Mouse (Mus musculus) C2C12 (cell line): ENCODE measurements around the gene Dusp1. TPM values are rescaled to one million over a fixed set of nuclear protein-coding genes. Genes with fewer than 3 reads are reported as not detected.

Experiments
- H3K27me3 ChIP-seq: one replicate; pipeline ENCODE4 v1.6.1; 2011; ENCODE audit not compliant: control insufficient read depth, insufficient read depth, insufficient read length
- H3K36me3 ChIP-seq: one replicate; pipeline ENCODE4 v1.6.1; 2011; ENCODE audit not compliant: control insufficient read depth, insufficient read depth
- H3K4me3 ChIP-seq: one replicate; pipeline ENCODE4 v1.5.1; 2011; ENCODE audit warnings: mild to moderate bottlenecking, control low read depth; ENCODE audit not compliant: poor library complexity, insufficient read depth, severe bottlenecking
- H3K79me2 ChIP-seq: one replicate; pipeline ENCODE4 v1.6.1; 2011; ENCODE audit not compliant: control insufficient read depth, insufficient read depth
- H3K79me3 ChIP-seq: one replicate; pipeline ENCODE4 v1.6.1; 2011; ENCODE audit warnings: low read depth, control low read depth
- H3ac ChIP-seq: one replicate; pipeline ENCODE3; 2011; ENCODE audit warnings: low read depth; ENCODE audit not compliant: control insufficient read depth, insufficient read length
- CEBPB ChIP-seq: IDR thresholded peaks from one replicate; pipeline ENCODE4 v1.6.1; 2011; ENCODE audit warnings: low read depth, mild to moderate bottlenecking, control low read depth, moderate library complexity
- CTCF ChIP-seq: IDR thresholded peaks from one replicate; pipeline ENCODE4 v1.5.1; 2011; ENCODE audit not compliant: control insufficient read depth, insufficient read depth, insufficient read length
- FOSL1 ChIP-seq: IDR thresholded peaks from one replicate; pipeline ENCODE4 v1.8.0; 2011; ENCODE audit warnings: mild to moderate bottlenecking, low read length; ENCODE audit not compliant: poor library complexity, insufficient read depth, severe bottlenecking
- MAX ChIP-seq: IDR thresholded peaks from one replicate; pipeline ENCODE4 v1.6.1; 2011; ENCODE audit warnings: mild to moderate bottlenecking, control low read depth
- MYOD1 ChIP-seq: IDR thresholded peaks from one replicate; pipeline ENCODE4 v1.6.1; 2011; ENCODE audit warnings: low read depth; ENCODE audit not compliant: control insufficient read depth, insufficient read length
- MYOG ChIP-seq: IDR thresholded peaks from one replicate; pipeline ENCODE4 v1.6.1; 2011; ENCODE audit not compliant: control insufficient read depth, insufficient read length; ENCODE audit errors: extremely low read depth
- USF1 ChIP-seq: IDR thresholded peaks from one replicate; pipeline ENCODE4 v1.6.1; 2011; ENCODE audit warnings: low read depth, mild to moderate bottlenecking, control low read depth, moderate library complexity
- polyA plus RNA-seq: library from polyadenylated mRNA; unstranded; fragments of >200 nt; fragmentation: generic; extraction: Trizol; gene quantifications from one replicate; pipeline ENCODE4 v1.2.1, GENCODE M21; 2012; ENCODE audit warnings: missing spikeins

Gene Dusp1
- polyA plus RNA-seq, 1 experiment: 16.4 TPM

- H3ac ChIP-seq: peak overlapping the region; percentile 30
- H3K36me3 ChIP-seq: peaks cover 37% of the 10 kb centered on the region
These were observed 12.8 kb upstream of the Dusp1 start for GRCm38 (mm10) chr17:26574701-26575100.

DNA sequence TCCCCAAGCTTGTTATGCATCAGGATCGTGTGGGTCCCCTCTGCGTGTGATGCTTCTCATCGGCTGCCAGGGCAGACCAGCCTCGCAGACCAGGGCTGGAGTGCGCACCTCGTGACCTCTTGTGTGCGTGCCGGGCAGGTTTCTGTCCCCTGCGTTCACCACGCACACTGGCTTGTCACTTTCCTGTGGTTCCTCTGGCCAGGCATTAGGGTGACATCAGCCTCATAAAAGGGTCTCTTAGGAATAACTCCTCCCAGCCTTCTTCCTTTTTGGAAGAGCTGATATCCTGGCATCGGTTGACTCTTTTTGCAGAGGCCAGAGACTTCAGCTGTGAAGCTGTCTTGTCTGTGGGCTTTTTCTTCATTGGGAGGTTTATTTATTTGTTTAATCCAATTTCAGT, 12.2 kb upstream of the Dusp1 start:
- peaks cover 41% of the 10 kb centered on the region for H3K36me3 ChIP-seq
- H3ac ChIP-seq: no peak overlapping the region
- no peak overlapping the region for H3K4me3 ChIP-seq
- H3K79me2 ChIP-seq: peaks cover 100% of the 10 kb centered on the region
- TF ChIP-seq CTCF: no peak
- TF ChIP-seq CEBPB: no peak
- no peak for TF ChIP-seq MYOG
- TF ChIP-seq USF1: no peak
- TF ChIP-seq MAX: no peak
- TF ChIP-seq FOSL1: no peak
- no peak for TF ChIP-seq MYOD1
- peaks cover 70% of the 10 kb centered on the region for H3K79me3 ChIP-seq
- H3K27me3 ChIP-seq: no peaks in the 10 kb centered on the region

More at GRCm38 (mm10) chr17:26574701-26575100, 12.8 kb upstream of the Dusp1 start:
- TF ChIP-seq MYOG (no peak), MYOD1 (no peak), CTCF (no peak), FOSL1 (no peak), MAX (no peak)
- no peak overlapping the region for H3K4me3 ChIP-seq
- H3K79me3 ChIP-seq: peaks cover 66% of the 10 kb centered on the region
- no peaks in the 10 kb centered on the region for H3K27me3 ChIP-seq
- H3K79me2 ChIP-seq: peaks cover 100% of the 10 kb centered on the region

DNA sequence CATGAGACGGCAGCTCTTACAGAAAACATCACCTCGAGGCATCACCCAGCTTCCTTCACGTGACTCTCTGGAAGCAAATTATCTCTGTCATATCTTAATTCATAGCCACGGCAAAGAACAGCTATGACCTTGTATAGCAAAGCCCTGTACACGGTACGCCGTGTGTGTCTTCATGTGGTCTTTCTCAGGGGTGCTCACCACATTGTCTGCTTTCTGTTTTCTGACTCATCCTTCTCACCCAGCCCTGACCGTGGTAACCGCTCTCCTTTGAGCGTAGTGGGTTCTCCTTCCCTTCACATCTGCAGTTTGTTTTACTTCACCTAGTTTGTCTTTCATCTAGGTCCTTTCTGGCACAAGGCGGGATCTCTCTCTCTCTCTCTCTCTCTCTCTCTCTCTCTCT, 10.3 kb upstream of the Dusp1 start:
- H3K79me2 ChIP-seq: peaks cover 100% of the 10 kb centered on the region
- no peak for TF ChIP-seq USF1
- no peak for TF ChIP-seq CEBPB
- TF ChIP-seq MYOG: no peak
- no peak for TF ChIP-seq MYOD1
- H3ac ChIP-seq: no peak overlapping the region
- peaks cover 45% of the 10 kb centered on the region for H3K36me3 ChIP-seq
- H3K4me3 ChIP-seq: no peak overlapping the region
- H3K79me3 ChIP-seq: peaks cover 73% of the 10 kb centered on the region
- H3K27me3 ChIP-seq: no peaks in the 10 kb centered on the region

- peaks cover 73% of the 10 kb centered on the region for H3K79me3 ChIP-seq
- no peaks in the 10 kb centered on the region for H3K27me3 ChIP-seq
- peaks cover 100% of the 10 kb centered on the region for H3K79me2 ChIP-seq
- H3ac ChIP-seq: no peak overlapping the region
- peaks cover 45% of the 10 kb centered on the region for H3K36me3 ChIP-seq
- no peak overlapping the region for H3K4me3 ChIP-seq
- TF ChIP-seq CEBPB (peak; percentile 56), USF1 (no peak)
These were observed 9.4 kb upstream of the Dusp1 start for GRCm38 (mm10) chr17:26571377-26571776.

- H3ac ChIP-seq: no peak overlapping the region
- no peaks in the 10 kb centered on the region for H3K27me3 ChIP-seq
- TF ChIP-seq FOSL1: no peak
- no peak for TF ChIP-seq MAX
- TF ChIP-seq USF1: no peak
- TF ChIP-seq MYOD1: no peak
- TF ChIP-seq MYOG: no peak
- TF ChIP-seq CEBPB: no peak
- TF ChIP-seq CTCF: no peak
- H3K79me3 ChIP-seq: peaks cover 73% of the 10 kb centered on the region
- peaks cover 46% of the 10 kb centered on the region for H3K36me3 ChIP-seq
- peaks cover 100% of the 10 kb centered on the region for H3K79me2 ChIP-seq
- H3K4me3 ChIP-seq: no peak overlapping the region
These were observed 8.8 kb upstream of the Dusp1 start for GRCm38 (mm10) chr17:26570651-26571118.

GRCm38 (mm10) chr17:26569594-26570350, 7.8 kb upstream of the Dusp1 start:
- peaks cover 49% of the 10 kb centered on the region for H3K36me3 ChIP-seq

More at GRCm38 (mm10) chr17:26569594-26570350, 7.8 kb upstream of the Dusp1 start:
- Histone ChIP-seq H3ac (no peak overlapping the region), H3K79me2 (peaks cover 100% of the 10 kb centered on the region), H3K27me3 (no peaks in the 10 kb centered on the region), H3K79me3 (peaks cover 71% of the 10 kb centered on the region), H3K4me3 (no peak overlapping the region)
- no peak for TF ChIP-seq FOSL1
- TF ChIP-seq MYOG: no peak
- TF ChIP-seq CTCF: no peak
- TF ChIP-seq MYOD1: no peak
- no peak for TF ChIP-seq MAX
- TF ChIP-seq CEBPB: no peak
- TF ChIP-seq USF1: no peak
